Mouse (Mus musculus) E14TG2a.4 (cell line): ENCODE data around the gene Cfap77.

Experiments
- CTCF ChIP-seq: conservative IDR thresholded peaks from 2 replicates; pipeline ENCODE4 v1.5.1; 2014; ENCODE audit warnings: low read length
- NANOG ChIP-seq: IDR thresholded peaks from 2 replicates; pipeline ENCODE4 v1.6.1; 2014; ENCODE audit warnings: borderline replicate concordance, low read length, mixed read lengths
- POU5F1 ChIP-seq: IDR thresholded peaks from 2 replicates; pipeline ENCODE4 v1.6.1; 2014; ENCODE audit warnings: low read length, borderline replicate concordance

DNA sequence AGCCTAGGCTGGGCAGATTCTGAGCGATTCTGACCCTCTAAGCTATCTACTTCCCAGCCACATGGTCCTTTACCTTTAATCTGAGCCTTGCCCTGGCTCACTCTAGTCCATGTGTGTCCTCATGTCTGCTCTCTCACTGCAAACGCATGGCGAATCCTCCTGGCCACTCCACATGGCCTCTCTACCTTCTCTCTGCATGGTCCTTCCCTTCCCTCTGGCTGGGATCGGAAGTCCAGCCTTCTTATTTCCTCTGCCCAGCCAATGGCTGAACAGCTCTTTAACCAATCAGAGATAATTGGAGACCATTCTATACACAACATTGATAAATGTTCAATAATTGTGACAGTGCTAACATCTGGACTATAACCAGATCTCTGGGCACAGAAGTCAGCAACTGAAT is 98.0 kb downstream of the Cfap77 start:
- TF ChIP-seq CTCF (no peak), NANOG (no peak), POU5F1 (no peak)
